Mouse (Mus musculus) heart, adult 2 months (tissue): ENCODE measurements around the gene Ctnna3. TPM values are rescaled to one million over a fixed set of nuclear protein-coding genes. Genes with fewer than 3 reads are reported as not detected.
"Not testable (repeated sequence)": the region's sequence is repeated elsewhere in the genome, so short reads cannot be mapped to it uniquely, and the experiment has no call there.

Experiments
- DNase-seq, 2 experiments: peaks; one replicate each; pipeline ENCODE4 v3.0.0; 2021
- H3K27ac ChIP-seq: fragments of 200-600 bp; 2 replicates; pipeline ENCODE4 v1.8.1; 2022
- H3K27me3 ChIP-seq: fragments of 200-500 bp; 2 replicates; pipeline ENCODE4 v1.6.1; 2012; ENCODE audit warnings: mild to moderate bottlenecking, low read length, inconsistent platforms, mixed read lengths; ENCODE audit not compliant: control insufficient read depth, insufficient read depth
- H3K36me3 ChIP-seq: fragments of 200-500 bp; 2 replicates; pipeline ENCODE4 v1.6.1; 2012; ENCODE audit warnings: low read length, inconsistent platforms; ENCODE audit not compliant: control insufficient read depth, insufficient read depth
- H3K4me1 ChIP-seq: fragments of 200-500 bp; 2 replicates; pipeline ENCODE4 v1.6.1; 2011; ENCODE audit warnings: low read length; ENCODE audit not compliant: control insufficient read depth, insufficient read depth
- H3K4me3 ChIP-seq: fragments of 200-600 bp; 2 replicates; pipeline ENCODE4 v1.8.1; 2022
- H3K79me2 ChIP-seq: fragments of 200-500 bp; replicated peaks from 2 replicates; pipeline ENCODE4 v1.6.1; 2012; ENCODE audit warnings: mild to moderate bottlenecking, inconsistent platforms, low read length, moderate library complexity, mixed read lengths; ENCODE audit not compliant: control insufficient read depth, insufficient read depth
- H3K9ac ChIP-seq: fragments of 200-500 bp; 2 replicates; pipeline ENCODE4 v1.6.1; 2012; ENCODE audit warnings: low read depth, mild to moderate bottlenecking, control low read depth, inconsistent platforms, low read length, mixed read lengths
- CTCF ChIP-seq: fragments of 200-600 bp; IDR thresholded peaks from 2 replicates; pipeline ENCODE4 v1.8.1; 2022; ENCODE audit warnings: antibody characterized with exemption, mild to moderate bottlenecking, moderate library complexity
- EP300 ChIP-seq: fragments of 200-500 bp; IDR thresholded peaks from 2 replicates; pipeline ENCODE4 v1.6.1; 2011; ENCODE audit warnings: low read depth, low read length, control low read depth; ENCODE audit not compliant: insufficient read depth
- POLR2A ChIP-seq: fragments of 200-500 bp; IDR thresholded peaks from 2 replicates; pipeline ENCODE4 v1.6.1; 2011; ENCODE audit warnings: mild to moderate bottlenecking, low read depth, low read length, control low read depth; ENCODE audit not compliant: insufficient read depth
- WGBS: fragments of 180-500 bp; shearing (Covaris S2); methylation state at CpG from one replicate; pipeline ENCODE4 v1.1.7; 2018; 5-methylcytosine and 5-hydroxymethylcytosine counted together
- intact Hi-C: fragments of 180-260 bp; cut with DNase I; formaldehyde crosslinking; loops from one replicate; pipeline ENCODE4 v1.15.1; 2025
- polyA plus RNA-seq: library from polyadenylated mRNA; depleted of rRNA; stranded (reverse); fragments of >200 nt; gene quantifications from 2 replicates; pipeline ENCODE4 v1.2.3, GENCODE M21; 2012
- total RNA-seq, 2 experiments: library from RNA; stranded (reverse); gene quantifications; 2 replicates each; pipeline ENCODE4 v1.2.3; 2021

Ctnna3 gene
- total and polyA plus RNA-seq, 3 experiments: 6.4 to 54.6 (median 46.9) TPM

GRCm38 (mm10) chr10:64377751-64378150 is 947.9 kb downstream of the Ctnna3 start:
- no peaks in the 10 kb centered on the region for H3K27me3 ChIP-seq
- no peaks in the 10 kb centered on the region for H3K4me1 ChIP-seq
- DNase-seq: no peak
- 82% methylated on average over 4 of the region's 4 CpGs for WGBS
- H3K4me3 ChIP-seq: no peak overlapping the region
- TF ChIP-seq EP300 (no peak), POLR2A (no peak), CTCF (no peak)
- intact Hi-C loops: no loop called here
- no peaks in the 10 kb centered on the region for H3K79me2 ChIP-seq
- H3K36me3 ChIP-seq: no peaks in the 10 kb centered on the region
- H3K27ac ChIP-seq: no peak overlapping the region
- no peak overlapping the region for H3K9ac ChIP-seq

DNA sequence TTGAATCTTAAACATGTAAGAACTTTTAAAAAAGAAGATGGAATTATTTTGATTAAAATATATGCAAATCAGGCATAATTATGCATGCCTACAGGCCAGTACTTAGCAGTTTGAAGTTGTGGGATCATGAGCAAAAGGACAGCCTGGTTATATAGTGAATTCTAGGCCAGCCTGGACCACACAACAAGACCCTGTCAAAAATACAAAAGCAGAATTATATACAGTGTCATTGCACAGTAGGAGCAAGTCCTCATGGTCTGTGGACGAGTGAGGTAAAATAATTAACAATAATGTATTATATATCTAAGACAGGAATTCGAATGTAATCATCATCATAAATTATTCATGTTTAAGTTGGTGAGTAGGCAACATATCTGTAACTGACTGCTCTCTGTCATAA is 966.7 kb downstream of the Ctnna3 start:
- no peaks in the 10 kb centered on the region for H3K27me3 ChIP-seq
- H3K9ac ChIP-seq: no peak overlapping the region
- no peaks in the 10 kb centered on the region for H3K4me1 ChIP-seq
- H3K36me3 ChIP-seq: no peaks in the 10 kb centered on the region
- DNase-seq: no peak
- 55% methylated on average over 2 of the region's 2 CpGs for WGBS
- intact Hi-C loops: no loop called here
- H3K79me2 ChIP-seq: no peaks in the 10 kb centered on the region
- no peak overlapping the region for H3K4me3 ChIP-seq
- TF ChIP-seq POLR2A: no peak
- TF ChIP-seq CTCF: no peak
- TF ChIP-seq EP300: no peak
- H3K27ac ChIP-seq: no peak overlapping the region

DNA sequence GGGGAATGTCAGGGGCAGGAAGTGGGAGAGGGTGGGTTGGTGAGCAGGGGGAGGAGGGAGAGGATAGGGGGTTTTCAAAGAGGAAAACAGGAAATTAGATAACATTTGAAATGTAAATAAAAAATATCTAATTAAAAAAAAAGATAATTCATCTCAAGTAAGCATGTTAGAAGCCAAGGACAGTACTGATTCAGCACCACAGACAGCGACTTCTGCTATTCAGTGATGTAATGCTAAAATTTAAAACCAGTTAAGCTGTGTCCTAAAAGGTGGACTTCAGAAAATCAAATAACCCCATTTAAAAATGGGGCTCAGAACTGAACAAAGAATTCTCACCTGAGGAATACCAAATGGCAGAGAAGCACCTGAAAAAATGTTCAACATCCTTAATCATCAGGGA is 988.5 kb downstream of the Ctnna3 start:
- H3K79me2 ChIP-seq, H3K9ac ChIP-seq, H3K4me3 ChIP-seq, H3K27me3 ChIP-seq, H3K36me3 ChIP-seq, H3K27ac ChIP-seq, H3K4me1 ChIP-seq, DNase-seq, intact Hi-C loops: not testable (repeated sequence)
- 31% methylated on average over 1 of the region's 1 CpGs for WGBS

- Histone ChIP-seq H3K4me1 (no peaks in the 10 kb centered on the region), H3K36me3 (no peaks in the 10 kb centered on the region), H3K27me3 (no peaks in the 10 kb centered on the region), H3K4me3 (no peak overlapping the region), H3K9ac (no peak overlapping the region), H3K79me2 (no peaks in the 10 kb centered on the region), H3K27ac (no peak overlapping the region)
- intact Hi-C loops: no loop called here
- TF ChIP-seq CTCF (no peak), EP300 (no peak), POLR2A (no peak)
- no peak for DNase-seq
Observed at GRCm38 (mm10) chr10:64438736-64439135, 1008.8 kb downstream of the Ctnna3 start.

- no peak for TF ChIP-seq CTCF
- Histone ChIP-seq H3K4me3 (no peak overlapping the region), H3K27ac (no peak overlapping the region), H3K79me2 (no peaks in the 10 kb centered on the region), H3K36me3 (no peaks in the 10 kb centered on the region), H3K27me3 (no peaks in the 10 kb centered on the region), H3K9ac (no peak overlapping the region), H3K4me1 (no peaks in the 10 kb centered on the region)
- DNase-seq: no peak
- WGBS: 67% methylated on average over 2 of the region's 2 CpGs
- intact Hi-C loops: no loop called here
Observed at GRCm38 (mm10) chr10:64448624-64449023, 1018.7 kb downstream of the Ctnna3 start.

GRCm38 (mm10) chr10:64483281-64483680 is 1053.4 kb downstream of the Ctnna3 start:
- no peak for DNase-seq
- Histone ChIP-seq H3K4me3 (no peak overlapping the region), H3K4me1 (no peaks in the 10 kb centered on the region), H3K27ac (no peak overlapping the region), H3K36me3 (no peaks in the 10 kb centered on the region), H3K79me2 (no peaks in the 10 kb centered on the region), H3K9ac (no peak overlapping the region), H3K27me3 (no peaks in the 10 kb centered on the region)
- 64% methylated on average over 5 of the region's 5 CpGs for WGBS
- intact Hi-C loops: no loop called here
- TF ChIP-seq CTCF (no peak), POLR2A (no peak), EP300 (no peak)

DNA sequence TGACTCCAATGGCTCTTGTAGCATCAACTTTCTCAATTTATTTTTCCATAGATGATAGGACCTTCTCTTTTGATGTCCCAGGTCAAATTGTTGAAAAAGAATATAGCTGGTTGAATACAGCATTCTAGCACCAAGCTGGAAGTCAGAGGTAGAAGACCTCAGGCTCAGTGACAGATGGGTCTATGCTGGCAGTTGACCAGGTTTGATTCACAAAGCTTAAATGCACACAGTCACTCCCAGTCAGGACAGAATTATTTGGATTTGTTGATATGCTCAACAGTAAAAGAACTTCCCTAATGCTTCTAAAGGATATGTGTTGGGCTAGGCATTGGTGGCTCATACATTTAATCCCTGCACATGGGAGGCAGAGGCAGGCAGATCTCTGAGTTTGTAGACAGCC is 1059.6 kb downstream of the Ctnna3 start:
- intact Hi-C loops: no loop called here
- Histone ChIP-seq H3K27ac (no peak overlapping the region), H3K79me2 (no peaks in the 10 kb centered on the region), H3K27me3 (no peaks in the 10 kb centered on the region), H3K36me3 (no peaks in the 10 kb centered on the region), H3K4me3 (no peak overlapping the region), H3K9ac (no peak overlapping the region), H3K4me1 (no peaks in the 10 kb centered on the region)
- no peak for DNase-seq
- TF ChIP-seq CTCF (no peak), EP300 (no peak), POLR2A (no peak)
